Mouse (Mus musculus) cerebellum, adult 2 months (tissue): ENCODE measurements at regions not wholly inside any gene's neighbourhood (a gene's known extent, or its start where the extent isn't known, plus 50 kb on each side); places are given as distances from the start of the nearest gene placed in this dataset.

Source experiments
- CTCF ChIP-seq: fragments of 200-500 bp; IDR thresholded peaks from 2 replicates; pipeline ENCODE4 v1.5.1; 2011; ENCODE audit warnings: low read depth, mild to moderate bottlenecking, control low read depth, low read length, moderate library complexity, borderline replicate concordance; ENCODE audit not compliant: insufficient read depth
- POLR2A ChIP-seq: fragments of 200-500 bp; IDR thresholded peaks from 2 replicates; pipeline ENCODE4 v1.6.1; 2011; ENCODE audit warnings: low read length, control low read depth, borderline replicate concordance; ENCODE audit not compliant: insufficient read depth

DNA sequence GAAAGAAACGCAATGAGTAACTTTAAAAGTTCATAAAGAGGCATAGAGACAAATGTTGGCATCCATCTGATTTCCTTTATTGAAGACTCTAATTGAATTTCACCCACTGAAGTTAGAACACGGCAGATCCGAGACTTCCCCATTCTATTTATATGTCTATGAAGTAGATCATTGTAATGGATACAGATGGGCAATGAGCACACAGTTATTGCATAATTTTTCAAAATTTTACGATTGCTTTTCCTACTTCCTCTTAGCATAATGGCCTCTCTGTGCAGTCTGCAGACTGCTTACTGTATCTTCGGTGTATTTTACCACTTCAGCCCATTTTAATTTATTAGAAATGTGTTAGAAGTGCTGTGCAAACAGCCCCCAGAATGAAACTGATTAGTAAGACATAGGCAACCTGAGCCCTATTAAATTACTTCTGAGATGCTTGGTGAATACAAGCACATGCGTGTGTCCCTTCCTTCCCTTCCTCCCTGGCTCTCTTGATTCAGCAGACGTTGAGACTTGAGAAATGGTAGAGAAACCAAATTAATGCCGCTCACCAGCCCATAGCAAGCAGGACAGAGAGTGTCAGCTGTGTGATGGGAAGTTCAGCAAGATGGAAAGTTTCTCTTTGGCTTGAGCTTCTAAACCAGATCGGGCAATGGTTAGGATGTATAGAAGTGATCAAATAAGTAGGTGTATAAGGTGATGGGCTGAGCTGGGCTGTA lies 247.9 kb upstream of the Far2 start:
- TF ChIP-seq POLR2A, result no peak
- TF ChIP-seq CTCF, result no peak
